Mouse (Mus musculus): ENCODE measurements around the gene Wdr93.

Gene Wdr93

DNA sequence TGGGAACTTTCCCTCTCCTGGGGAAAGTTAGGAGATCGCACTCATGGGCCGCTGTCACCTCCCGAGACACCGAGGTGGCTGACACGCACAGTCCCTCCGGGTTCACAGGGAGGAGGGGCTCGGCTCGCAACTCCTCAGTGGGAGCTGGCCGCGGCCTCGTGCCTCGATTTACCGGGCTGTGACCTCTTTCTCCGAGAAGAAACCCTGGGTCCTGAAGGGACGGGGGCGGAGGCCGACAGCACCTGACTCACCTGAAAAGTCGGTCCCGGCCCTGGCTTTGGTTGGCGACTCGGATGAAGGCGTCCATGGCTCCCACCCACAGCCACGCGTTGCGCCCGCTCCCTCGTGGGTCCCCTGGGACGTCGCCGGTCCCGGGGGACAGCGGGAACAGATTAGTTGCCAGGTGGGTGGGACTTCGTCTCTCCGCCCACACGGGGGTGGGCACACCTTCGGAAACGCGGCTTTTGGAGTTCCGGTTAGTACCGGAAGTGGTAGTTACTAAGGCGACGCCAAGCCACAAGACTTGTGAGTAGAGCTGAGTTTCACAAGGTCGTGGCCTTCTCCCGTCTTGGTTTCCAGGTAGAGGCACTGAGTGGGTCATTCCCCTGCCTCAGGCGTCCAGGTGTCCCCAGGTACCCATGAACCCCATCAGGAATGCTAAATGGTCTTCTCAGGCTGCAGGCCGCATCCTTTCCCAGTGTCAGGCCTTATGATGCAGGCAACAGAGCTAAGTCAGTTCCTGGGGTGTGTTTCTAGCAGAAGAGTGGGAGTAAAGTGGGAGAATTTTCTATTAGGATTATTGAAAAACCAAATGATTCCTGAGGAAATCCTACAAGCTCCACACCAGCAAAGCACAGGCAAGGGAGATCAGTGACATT is at the start of gene Wdr93, which contains the start of gene Pex11a:
Wdr93 (plus strand) TSS at position 505 of the 878 bp plus-strand sequence.
Pex11a (minus strand) TSS at position 473 of the 878 bp plus-strand sequence.
- DNase-seq (ENCODE audit: low spot score in 2 of 2), result peak; percentile 70 to 74

DNA sequence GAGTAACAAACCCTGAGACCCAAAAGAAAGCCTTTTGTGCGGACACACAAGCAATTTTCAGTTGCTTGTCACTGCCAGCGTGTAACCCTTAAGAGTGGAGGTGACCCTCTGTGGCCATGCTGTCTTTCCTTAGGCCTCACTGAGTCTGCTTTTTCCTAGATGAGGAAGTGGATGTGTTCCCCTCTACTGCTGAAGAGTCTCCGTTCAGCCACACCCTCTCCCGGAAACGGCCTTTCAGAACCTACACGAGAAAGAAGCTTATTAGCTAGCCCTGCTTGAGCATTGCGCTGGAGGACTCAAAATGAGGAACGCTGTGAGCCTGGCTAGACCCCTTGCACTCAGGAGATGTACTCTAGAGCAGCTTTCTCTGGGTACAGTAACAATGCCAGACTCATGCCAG is 46.5 kb upstream of the Wdr93 start:
- DNase-seq (ENCODE audit: low spot score in 2 of 2), result no peak

- DNase-seq (ENCODE audit: low spot score in 2 of 2), result no peak
Measured at GRCm38 (mm10) chr7:79702755-79703154, 40.2 kb upstream of the Wdr93 start.

- DNase-seq (ENCODE audit: low spot score in 2 of 2), result no peak
Measured at GRCm38 (mm10) chr7:79705210-79705609, 37.8 kb upstream of the Wdr93 start.

GRCm38 (mm10) chr7:79710130-79710607 is 32.8 kb upstream of the Wdr93 start:
- DNase-seq (ENCODE audit: low spot score in 2 of 2), result peak in 1 of 2 experiments; percentile 57

DNA sequence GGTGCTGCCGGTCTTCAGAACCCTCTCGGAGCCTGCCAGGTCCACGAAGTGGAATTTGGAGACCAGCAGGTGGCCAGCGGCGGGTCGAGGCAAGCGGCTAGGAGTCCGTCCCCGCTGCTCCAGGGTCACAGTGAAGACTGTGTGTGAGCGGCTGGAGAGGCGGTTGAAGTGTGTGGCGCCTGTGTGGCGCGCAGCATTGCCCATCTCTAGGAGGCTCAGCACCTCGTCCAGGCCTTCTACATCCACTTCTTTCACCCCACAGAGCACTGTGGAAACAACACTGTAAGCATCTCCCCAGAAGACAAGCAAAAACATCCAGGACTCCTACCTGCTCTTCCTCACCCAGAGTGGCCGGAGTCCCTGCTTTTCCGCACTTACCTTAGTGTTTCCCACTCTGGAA is 32.1 kb upstream of the Wdr93 start:
- DNase-seq (ENCODE audit: low spot score in 2 of 2), result no peak

DNA sequence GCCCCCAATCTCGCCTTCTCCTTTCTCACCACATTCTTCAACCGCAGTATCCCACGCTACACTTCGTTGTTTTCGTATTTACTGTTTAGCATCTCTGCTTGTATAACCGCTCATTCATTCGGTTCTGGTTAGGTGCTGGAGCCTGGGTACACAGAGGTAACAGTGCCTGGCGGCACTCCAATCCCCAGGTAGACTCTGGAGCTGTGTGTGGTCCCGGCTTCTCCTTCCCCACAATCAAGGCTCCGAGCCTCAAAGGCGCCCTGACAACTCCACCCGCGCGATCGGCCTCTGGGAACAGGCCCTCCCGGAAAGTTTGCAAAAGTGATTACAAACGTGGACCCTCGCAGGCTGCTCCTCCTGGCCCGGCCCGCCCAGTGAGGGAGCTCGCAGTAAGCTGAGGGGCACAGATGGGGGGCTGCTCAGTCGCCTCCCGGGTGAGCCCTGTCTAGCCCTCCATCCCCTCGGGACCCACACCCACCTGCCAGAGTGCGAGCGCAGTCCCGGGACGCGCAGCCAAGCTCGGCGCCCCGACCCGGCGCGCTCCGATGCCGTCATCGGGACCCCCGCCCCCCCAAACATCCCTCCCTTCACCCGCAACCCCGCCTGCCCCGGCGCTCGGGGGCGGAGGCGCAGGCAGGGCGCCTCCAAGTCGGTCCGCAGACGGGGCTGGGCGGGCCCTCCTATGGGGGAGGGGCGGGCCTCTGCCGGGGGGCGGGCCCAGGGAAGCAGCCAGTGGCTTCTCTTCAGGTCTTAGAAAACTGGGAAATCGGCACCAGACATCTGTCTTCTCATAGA is 27.6 kb upstream of the Wdr93 start, which contains the start of gene Kif7:
Kif7 (minus strand) TSS at position 534 of the 795 bp plus-strand sequence.
- DNase-seq (ENCODE audit: low spot score in 2 of 2), result peak; percentile 88

- peak in 1 of 2 experiments; percentile 49 for DNase-seq (ENCODE audit: low spot score in 2 of 2)
Measured at GRCm38 (mm10) chr7:79721386-79721977, 21.5 kb upstream of the Wdr93 start.

GRCm38 (mm10) chr7:79727091-79727490 is 15.9 kb upstream of the Wdr93 start:
- no peak for DNase-seq (ENCODE audit: low spot score in 2 of 2)

DNA sequence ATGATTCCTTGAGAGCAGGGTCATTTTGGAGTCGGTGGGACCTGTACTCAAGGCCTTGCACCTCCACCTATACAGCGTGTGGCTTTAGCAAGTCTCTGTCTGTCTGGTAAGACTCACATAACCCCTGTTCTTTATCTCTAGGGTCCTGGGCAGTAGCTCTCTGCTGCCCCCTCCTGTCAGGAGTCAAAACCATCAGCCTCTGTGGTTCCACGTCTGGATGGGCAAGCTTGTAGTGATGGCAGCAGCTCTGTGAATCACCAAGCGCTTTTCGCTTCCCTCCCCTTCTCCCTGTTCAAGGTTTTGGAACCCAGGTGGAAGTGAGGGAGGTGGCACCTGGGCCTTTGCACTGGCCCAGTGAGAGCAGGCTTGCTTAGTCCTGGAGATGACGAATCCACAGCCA is 14.7 kb upstream of the Wdr93 start:
- peak in 1 of 2 experiments; percentile 36 for DNase-seq (ENCODE audit: low spot score in 2 of 2)

- peak; percentile 46 to 79 for DNase-seq (ENCODE audit: low spot score in 2 of 2)
Measured at GRCm38 (mm10) chr7:79729169-79729568, 13.8 kb upstream of the Wdr93 start.

DNA sequence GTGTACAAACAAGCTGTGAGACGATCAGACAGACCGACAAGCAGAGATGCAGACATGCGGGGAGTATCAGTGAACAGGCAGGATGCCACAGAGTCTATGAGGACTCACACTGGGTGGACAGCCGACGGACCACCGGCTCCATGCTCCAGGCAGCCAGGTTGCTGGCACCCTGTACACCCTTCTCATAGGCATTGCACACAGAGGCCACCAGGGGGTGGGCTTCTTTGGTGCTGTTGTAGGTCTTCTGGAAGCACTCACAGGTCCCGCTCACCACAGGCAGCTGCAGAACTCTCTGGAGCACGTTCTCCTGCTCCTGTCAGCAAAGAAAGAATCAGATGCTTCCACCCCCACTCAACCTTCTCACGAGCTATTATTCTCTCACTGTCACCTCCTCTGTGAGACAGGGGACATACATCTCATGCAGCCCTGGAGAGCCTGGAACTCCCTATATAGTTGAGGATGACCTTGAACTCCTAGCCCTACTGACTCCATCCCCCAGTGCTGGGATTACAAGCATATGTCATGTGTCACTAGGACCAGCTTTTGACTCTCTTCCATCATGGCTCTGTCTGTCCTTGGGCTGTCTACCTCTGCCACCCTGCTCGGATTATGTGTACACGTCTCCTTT is 13.1 kb upstream of the Wdr93 start:
- DNase-seq (ENCODE audit: low spot score in 2 of 2), result no peak

DNA sequence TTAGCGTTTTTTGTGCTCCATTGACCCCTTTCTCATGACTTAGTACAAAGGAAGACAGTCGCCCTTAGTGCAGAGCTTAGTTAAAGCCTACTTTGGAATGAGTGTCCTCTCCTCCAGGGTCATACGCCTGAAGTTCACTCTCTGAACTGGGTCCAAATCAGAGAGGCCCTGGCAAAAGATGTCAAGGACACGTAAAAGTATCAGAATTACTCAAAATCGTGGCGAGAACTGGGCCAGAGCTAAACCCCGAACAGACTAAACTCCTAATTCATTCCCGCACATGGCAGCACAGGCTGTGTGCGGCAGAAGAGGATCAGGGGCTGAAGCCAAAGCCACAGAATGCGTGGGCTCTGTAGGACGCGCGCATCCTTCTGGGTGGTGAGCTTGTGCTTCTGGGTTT is 11.5 kb upstream of the Wdr93 start:
- no peak for DNase-seq (ENCODE audit: low spot score in 2 of 2)

DNA sequence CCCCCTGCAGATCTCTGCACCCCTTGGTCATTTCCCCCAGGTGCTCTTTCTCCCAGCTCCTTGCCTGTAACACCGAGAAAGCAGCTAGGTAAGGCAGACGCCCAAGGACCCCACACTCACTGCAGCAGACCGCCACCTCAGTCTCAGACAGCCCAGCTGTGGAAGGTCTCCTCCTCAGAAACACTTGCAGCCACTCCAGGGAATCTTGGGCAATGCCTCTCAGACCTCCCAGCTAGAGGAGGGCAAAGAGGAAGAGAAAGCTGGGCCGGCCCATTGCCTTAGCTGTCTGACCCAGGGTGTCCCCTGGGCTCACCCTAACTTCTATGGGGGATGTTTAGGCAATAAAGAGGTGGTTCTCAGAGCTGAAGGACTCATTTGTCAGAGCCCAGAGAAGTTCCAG is 10.3 kb upstream of the Wdr93 start, which contains the start of gene Plin1:
Plin1 (minus strand) TSS at position 282 of the 400 bp plus-strand sequence.
- no peak for DNase-seq (ENCODE audit: low spot score in 2 of 2)

DNA sequence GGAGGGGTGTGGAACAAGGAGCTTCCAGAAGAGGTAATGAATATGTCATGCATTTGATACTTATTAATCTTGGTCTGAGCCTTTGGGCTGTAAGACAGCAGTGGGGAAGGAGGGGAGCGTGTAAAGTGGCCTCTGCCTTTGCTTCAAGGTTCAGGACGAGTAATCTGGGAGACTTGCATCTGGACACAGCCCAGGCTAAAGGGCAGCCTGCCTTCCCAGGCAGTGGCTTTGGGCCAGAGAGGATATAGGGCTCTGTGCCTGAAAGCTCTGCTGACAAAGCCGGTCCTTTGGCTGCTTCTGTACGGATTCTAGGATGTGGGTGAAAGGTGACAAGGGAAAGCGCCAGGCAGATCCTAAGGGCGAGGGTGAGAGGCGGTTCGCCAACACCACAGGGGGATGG is 8.4 kb upstream of the Wdr93 start:
- peak in 1 of 2 experiments; percentile 45 for DNase-seq (ENCODE audit: low spot score in 2 of 2)

DNA sequence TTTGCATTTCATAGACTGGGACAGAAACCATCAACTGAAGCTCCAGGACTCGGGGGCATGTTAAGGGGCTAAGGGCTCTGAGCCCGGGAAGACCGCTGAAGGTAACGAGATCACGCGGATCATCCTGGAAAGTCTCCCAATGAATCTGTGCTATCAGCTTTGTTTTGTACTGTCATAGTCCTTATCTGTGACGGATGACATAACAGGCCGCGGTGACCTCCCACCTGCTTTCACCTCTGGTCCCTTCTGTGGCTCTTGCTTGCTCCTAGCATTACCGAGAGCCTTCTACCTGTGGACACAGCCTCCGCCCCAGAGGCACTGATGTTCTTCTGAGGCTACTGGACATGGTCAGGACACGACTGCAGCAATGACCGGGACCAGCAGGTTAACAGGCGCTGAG is 6.5 kb upstream of the Wdr93 start:
- no peak for DNase-seq (ENCODE audit: low spot score in 2 of 2)

DNA sequence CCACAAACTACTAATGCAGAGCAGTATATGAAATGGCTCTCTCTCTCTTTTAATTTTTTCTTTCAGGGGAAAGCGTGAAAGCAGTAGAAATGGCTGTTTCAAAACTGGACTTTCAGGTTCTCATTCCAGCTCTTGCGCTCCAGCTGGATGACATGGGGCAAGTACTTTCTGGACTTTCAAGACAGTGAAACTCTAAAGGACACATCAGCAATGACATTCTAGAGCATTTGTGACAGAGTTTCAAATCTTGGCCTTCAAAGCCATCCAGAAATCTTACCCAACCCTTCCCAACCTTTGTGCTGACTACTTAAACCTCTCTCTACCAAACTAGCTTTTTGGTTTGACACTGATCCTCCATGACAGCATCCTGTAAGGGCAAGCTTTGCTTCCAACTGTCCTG is 4.0 kb upstream of the Wdr93 start:
- no peak for DNase-seq (ENCODE audit: low spot score in 2 of 2)

GRCm38 (mm10) chr7:79740279-79740678 is 2.7 kb upstream of the Wdr93 start:
- DNase-seq (ENCODE audit: low spot score in 2 of 2), result no peak

- DNase-seq (ENCODE audit: low spot score in 2 of 2), result no peak
Measured at GRCm38 (mm10) chr7:79742277-79742658, 695 bp upstream of the Wdr93 start.

DNA sequence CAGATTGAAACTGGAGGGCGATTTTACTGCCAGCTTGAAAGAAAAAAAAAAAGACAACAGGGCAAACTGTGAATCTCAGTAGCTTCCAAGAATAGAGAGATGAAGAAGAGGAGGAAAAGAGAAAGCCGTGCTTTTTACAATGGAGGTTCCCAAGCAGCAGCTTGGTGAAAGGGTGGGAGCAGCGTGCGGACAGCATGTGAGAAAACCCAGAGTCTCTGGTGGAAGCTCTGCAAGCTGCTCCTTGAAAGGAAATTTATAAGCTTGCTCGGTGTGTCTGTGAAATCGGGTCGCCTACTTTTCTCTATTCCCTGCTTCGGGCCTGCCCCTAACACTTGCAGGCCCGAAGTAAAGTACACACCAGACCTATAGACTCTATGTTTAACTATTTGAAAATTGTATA is 1.1 kb downstream of the Wdr93 start:
- DNase-seq (ENCODE audit: low spot score in 2 of 2), result no peak

DNA sequence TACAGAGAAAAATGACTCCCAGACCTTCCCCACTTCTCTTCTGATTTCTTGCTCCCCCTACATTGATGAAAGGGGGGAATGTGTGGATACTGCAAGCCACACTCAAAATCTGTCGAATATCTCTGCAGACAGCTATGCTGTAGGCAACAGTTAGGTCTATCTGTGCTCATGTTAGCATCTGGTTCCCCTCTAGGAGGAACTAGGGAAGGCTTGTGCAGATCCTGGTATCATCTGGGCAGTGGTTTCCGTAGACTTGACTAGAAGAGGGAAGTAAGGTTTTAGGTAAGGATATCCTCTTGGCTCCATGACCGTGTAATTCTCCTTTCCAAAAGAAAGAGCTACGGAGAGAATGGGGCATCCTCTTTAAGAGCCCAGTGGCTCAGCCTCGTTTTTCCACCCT is 1.6 kb downstream of the Wdr93 start:
- DNase-seq (ENCODE audit: low spot score in 2 of 2), result no peak
